Mouse (Mus musculus): ENCODE measurements at regions not wholly inside any gene's neighbourhood (a gene's known extent, or its start where the extent isn't known, plus 50 kb on each side); places are given as distances from the start of the nearest gene placed in this dataset.

DNA sequence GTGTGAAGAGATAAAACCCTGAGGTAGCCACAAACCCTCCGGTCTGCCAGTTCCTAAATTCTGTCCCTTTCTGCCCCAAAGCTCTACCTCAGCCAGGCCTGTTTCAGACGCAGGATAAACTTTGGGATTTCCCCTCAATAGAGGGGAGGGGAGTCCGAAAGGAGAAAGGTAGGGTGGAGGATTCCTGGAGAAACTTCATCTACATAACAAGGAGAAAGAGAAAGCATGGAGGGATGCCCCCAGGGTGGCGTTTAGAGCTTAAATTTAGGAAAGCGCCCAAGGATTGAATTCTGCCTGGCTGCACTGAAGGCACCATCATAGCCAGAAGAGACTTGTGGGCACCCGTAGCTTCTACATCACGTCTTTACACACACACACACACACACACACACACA is 124.9 kb upstream of the Med13l start:
- Histone ChIP-seq H3K4me3 (ENCODE audit: low read depth, low read length) (no peak overlapping the region), H3K36me3 (ENCODE audit: insufficient read depth, low read length) (no peaks in the 10 kb centered on the region), H3K27ac (ENCODE audit: low read length) (no peak overlapping the region), H3K9ac (replicated peaks; ENCODE audit: low read depth) (no peak overlapping the region), H3K4me1 (ENCODE audit: insufficient read depth, low read depth, low read length) (no peaks in the 10 kb centered on the region), H3K27me3 (replicated peaks; ENCODE audit: insufficient read depth, low read length) (0 out of 2 replicates have a peak, but pooled peaks cover 14% of the 10 kb centered on the region), H3K9me3 (ENCODE audit: low read length) (no peaks in the 10 kb centered on the region), H3K4me2 (replicated peaks; ENCODE audit: low read depth, low read length) (no peak overlapping the region)
- 55% methylated on average over 7 of the region's 7 CpGs for WGBS
- no peak for DNase-seq (ENCODE audit: low spot score)
- no peak for TF ChIP-seq EP300 (IDR thresholded peaks at IDR 0.05)
- TF ChIP-seq CTCF (IDR thresholded peaks at IDR 0.05) = no peak
- ATAC-seq = no peak

DNA sequence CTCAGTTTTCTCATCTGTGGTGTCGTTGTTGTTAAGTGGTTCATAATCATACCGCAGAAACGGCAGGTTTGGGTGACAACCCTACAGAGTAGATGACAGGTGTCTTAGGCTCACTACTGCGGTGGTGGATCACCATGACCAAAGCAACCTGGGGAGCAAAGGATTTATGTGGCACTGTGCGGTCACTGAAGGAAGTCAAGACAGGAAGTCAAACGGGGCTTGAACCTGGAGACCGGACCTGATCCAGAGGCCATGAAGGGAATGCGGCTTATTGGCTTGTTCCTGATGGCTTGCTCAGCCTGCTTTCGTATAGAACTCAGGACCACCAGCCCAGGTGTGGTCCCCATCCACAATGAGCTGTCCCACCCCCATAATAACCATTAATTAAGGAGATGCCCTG is 124.4 kb upstream of the Med13l start:
- 0 out of 2 replicates have a peak, but pooled peaks cover 14% of the 10 kb centered on the region for H3K27me3 ChIP-seq (replicated peaks; ENCODE audit: insufficient read depth, low read length)
- DNase-seq (ENCODE audit: low spot score) = no peak
- no peaks in the 10 kb centered on the region for H3K9me3 ChIP-seq (ENCODE audit: low read length)
- no peak overlapping the region for H3K27ac ChIP-seq (ENCODE audit: low read length)
- H3K36me3 ChIP-seq (ENCODE audit: insufficient read depth, low read length) = no peaks in the 10 kb centered on the region
- 51% methylated on average over 9 of the region's 9 CpGs for WGBS
- H3K9ac ChIP-seq (replicated peaks; ENCODE audit: low read depth) = no peak overlapping the region
- no peak overlapping the region for H3K4me3 ChIP-seq (ENCODE audit: low read depth, low read length)
- no peak for ATAC-seq
- TF ChIP-seq EP300 (IDR thresholded peaks at IDR 0.05) = no peak
- no peak for TF ChIP-seq CTCF (IDR thresholded peaks at IDR 0.05)
- no peak overlapping the region for H3K4me2 ChIP-seq (replicated peaks; ENCODE audit: low read depth, low read length)
- no peaks in the 10 kb centered on the region for H3K4me1 ChIP-seq (ENCODE audit: insufficient read depth, low read depth, low read length)

DNA sequence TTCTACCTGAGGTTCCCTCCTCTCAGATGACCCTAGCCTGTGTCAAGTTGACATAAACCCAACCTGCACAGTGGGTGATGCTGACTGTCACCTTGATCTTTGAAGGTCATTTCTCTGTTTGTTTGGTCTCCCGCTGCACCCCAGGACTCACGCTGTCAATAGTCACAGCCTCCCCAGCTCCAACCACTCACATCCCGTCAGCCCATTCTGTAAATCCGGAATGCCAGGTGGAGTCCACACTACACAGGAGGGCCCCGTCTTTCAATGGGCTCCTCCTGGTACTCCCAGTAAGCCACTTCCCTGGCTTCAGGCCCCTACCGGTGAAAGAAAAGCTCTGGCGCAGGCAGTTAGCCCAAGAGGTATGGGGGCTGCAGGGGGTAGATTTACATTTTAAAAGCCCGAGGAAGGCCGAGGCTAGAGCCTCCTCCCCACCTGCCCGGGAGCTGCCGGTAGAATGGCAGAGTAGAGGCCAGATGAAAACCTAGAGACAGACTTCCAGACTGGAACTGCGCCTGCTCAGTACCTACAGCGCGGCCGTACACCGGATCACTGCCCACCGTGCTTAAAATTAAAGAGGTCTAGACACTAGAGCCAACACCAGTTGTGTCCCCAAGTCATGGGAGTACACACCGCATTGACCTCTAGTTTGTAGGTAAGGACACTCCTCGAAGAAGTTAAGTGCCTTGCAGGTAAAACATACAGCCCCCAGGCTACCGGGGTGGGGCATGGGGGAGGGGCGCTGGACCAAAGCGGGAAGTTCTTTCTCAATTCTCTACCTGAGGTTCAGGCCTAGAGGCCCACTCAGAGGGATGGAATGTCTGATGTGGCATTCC is 123.8 kb upstream of the Med13l start:
- H3K27ac ChIP-seq (ENCODE audit: low read length) = no peak overlapping the region
- DNase-seq (ENCODE audit: low spot score) (no peak), ATAC-seq (peak; percentile 23)
- no peaks in the 10 kb centered on the region for H3K9me3 ChIP-seq (ENCODE audit: low read length)
- H3K4me3 ChIP-seq (ENCODE audit: low read depth, low read length) = no peak overlapping the region
- whole genome bisulfite sequencing = 17% methylated on average over 22 of the region's 22 CpGs
- no peak for TF ChIP-seq EP300 (IDR thresholded peaks at IDR 0.05)
- no peak for TF ChIP-seq CTCF (IDR thresholded peaks at IDR 0.05)
- H3K4me2 ChIP-seq (replicated peaks; ENCODE audit: low read depth, low read length) = peak overlapping the region; percentile 22
- 0 out of 2 replicates have a peak, but pooled peaks cover 14% of the 10 kb centered on the region for H3K27me3 ChIP-seq (replicated peaks; ENCODE audit: insufficient read depth, low read length)
- no peak overlapping the region for H3K9ac ChIP-seq (replicated peaks; ENCODE audit: low read depth)
- no peaks in the 10 kb centered on the region for H3K4me1 ChIP-seq (ENCODE audit: insufficient read depth, low read depth, low read length)
- no peaks in the 10 kb centered on the region for H3K36me3 ChIP-seq (ENCODE audit: insufficient read depth, low read length)

DNA sequence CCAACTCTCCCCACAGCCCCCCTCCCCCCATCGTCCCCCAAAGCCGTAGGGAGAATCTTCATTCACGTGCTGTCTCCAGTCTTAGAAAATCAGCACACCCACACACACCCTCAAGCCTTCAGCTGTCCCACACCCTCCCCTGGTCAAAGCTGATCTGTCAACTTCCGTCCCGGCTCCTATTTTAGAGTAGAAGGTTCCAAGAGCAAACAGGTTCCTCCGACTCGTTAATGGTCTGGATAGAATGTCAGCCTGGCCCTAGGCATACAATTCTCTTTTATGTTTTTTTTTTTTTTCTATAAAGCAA is 123.2 kb upstream of the Med13l start:
- Histone ChIP-seq H3K4me3 (ENCODE audit: low read depth, low read length) (no peak overlapping the region), H3K4me2 (replicated peaks; ENCODE audit: low read depth, low read length) (peak overlapping the region; percentile 22), H3K4me1 (ENCODE audit: insufficient read depth, low read depth, low read length) (no peaks in the 10 kb centered on the region), H3K9ac (replicated peaks; ENCODE audit: low read depth) (no peak overlapping the region), H3K9me3 (ENCODE audit: low read length) (no peaks in the 10 kb centered on the region), H3K27me3 (replicated peaks; ENCODE audit: insufficient read depth, low read length) (0 out of 2 replicates have a peak, but pooled peaks cover 14% of the 10 kb centered on the region), H3K36me3 (ENCODE audit: insufficient read depth, low read length) (no peaks in the 10 kb centered on the region), H3K27ac (ENCODE audit: low read length) (no peak overlapping the region)
- DNase-seq (ENCODE audit: low spot score) (no peak), ATAC-seq (no peak)
- no peak for TF ChIP-seq CTCF (IDR thresholded peaks at IDR 0.05)
- TF ChIP-seq EP300 (IDR thresholded peaks at IDR 0.05) = no peak
- WGBS = 46% methylated on average over 7 of the region's 7 CpGs

DNA sequence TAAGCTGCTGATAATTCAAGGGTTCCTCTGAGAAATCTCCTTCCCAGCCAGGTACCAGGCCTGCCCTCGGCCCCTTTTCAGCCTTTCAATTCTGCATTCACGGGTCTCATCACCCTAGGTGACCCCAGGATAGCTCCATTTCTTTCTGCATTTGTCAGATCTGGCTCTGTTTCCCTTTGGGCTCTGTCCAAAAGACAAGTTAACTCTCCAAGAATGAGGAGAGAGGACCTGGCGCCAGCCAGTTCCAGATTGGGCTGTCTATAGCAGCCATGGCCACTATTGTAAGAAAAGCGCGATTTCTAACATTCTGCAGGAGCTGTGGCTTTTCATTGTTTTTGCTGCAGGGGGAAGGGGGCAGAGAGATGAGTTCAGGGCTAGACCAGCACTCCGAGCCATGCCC is 122.5 kb upstream of the Med13l start:
- peak; percentile 41 for DNase-seq (ENCODE audit: low spot score)
- TF ChIP-seq EP300 (IDR thresholded peaks at IDR 0.05) (no peak), CTCF (IDR thresholded peaks at IDR 0.05) (no peak)
- ATAC-seq = no peak
- H3K9me3 ChIP-seq (ENCODE audit: low read length) = no peaks in the 10 kb centered on the region
- WGBS = 57% methylated on average over 6 of the region's 6 CpGs
- no peak overlapping the region for H3K4me3 ChIP-seq (ENCODE audit: low read depth, low read length)
- H3K9ac ChIP-seq (replicated peaks; ENCODE audit: low read depth) = no peak overlapping the region
- H3K27ac ChIP-seq (ENCODE audit: low read length) = no peak overlapping the region
- H3K4me1 ChIP-seq (ENCODE audit: insufficient read depth, low read depth, low read length) = no peaks in the 10 kb centered on the region
- no peaks in the 10 kb centered on the region for H3K36me3 ChIP-seq (ENCODE audit: insufficient read depth, low read length)
- H3K4me2 ChIP-seq (replicated peaks; ENCODE audit: low read depth, low read length) = no peak overlapping the region
- 0 out of 2 replicates have a peak, but pooled peaks cover 14% of the 10 kb centered on the region for H3K27me3 ChIP-seq (replicated peaks; ENCODE audit: insufficient read depth, low read length)

DNA sequence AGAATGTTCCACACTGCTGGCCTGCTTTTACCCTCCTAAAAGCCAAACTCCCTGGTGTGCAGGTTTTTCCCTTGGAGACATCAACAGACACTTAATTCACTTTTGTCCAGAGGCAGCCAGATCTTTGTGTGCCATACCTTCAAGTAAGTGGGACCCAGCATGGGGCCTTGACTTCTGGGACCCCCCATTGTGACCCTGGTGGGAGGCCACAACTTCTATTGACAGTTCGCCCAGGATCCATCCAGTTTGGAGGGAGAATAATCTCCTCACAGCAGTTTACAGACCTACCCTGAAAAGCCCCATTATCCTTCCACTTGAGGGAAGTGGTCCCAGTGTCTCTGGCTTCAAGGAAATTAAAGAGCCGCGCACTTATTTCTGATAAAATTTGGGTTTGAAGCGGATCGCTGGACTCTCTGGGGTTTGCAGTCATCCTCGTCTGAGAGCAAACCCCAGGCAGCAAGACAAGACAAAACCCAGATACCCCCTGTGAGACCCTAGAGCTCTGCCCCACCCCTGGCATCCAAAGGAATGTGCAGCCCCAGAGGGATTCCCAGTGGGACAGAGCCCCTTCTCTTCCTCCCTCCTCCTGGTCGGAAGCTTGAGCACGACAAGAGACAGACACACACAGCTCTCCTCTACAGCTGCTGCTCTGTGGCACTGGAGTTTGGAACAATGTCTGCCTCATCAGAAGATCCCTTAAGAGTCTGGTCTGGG is 115.8 kb upstream of the Med13l start:
- no peak overlapping the region for H3K9ac ChIP-seq (replicated peaks; ENCODE audit: low read depth)
- no peak overlapping the region for H3K4me3 ChIP-seq (ENCODE audit: low read depth, low read length)
- ATAC-seq (no peak), DNase-seq (ENCODE audit: low spot score) (no peak)
- no peaks in the 10 kb centered on the region for H3K9me3 ChIP-seq (ENCODE audit: low read length)
- H3K27ac ChIP-seq (ENCODE audit: low read length) = no peak overlapping the region
- no peaks in the 10 kb centered on the region for H3K36me3 ChIP-seq (ENCODE audit: insufficient read depth, low read length)
- no peaks in the 10 kb centered on the region; the same call in 1 of the 2 replicates for H3K27me3 ChIP-seq (replicated peaks; ENCODE audit: insufficient read depth, low read length)
- TF ChIP-seq CTCF (IDR thresholded peaks at IDR 0.05) (no peak), EP300 (IDR thresholded peaks at IDR 0.05) (no peak)
- 0 out of 2 replicates have a peak, but pooled peaks cover 3% of the 10 kb centered on the region for H3K4me1 ChIP-seq (ENCODE audit: insufficient read depth, low read depth, low read length)
- 52% methylated on average over 8 of the region's 8 CpGs for WGBS
- H3K4me2 ChIP-seq (replicated peaks; ENCODE audit: low read depth, low read length) = no peak overlapping the region
